Mouse (Mus musculus): ENCODE data around the gene Trappc2l. TPM values are rescaled to one million over a fixed set of nuclear protein-coding genes. Genes with fewer than 3 reads are reported as not detected.

Gene Trappc2l
- polyA plus RNA-seq (2015; fragmentation: Nextera tagmentation; extraction: Ambion mirVana): 48.9 and 60.1 TPM in 2 replicates

DNA sequence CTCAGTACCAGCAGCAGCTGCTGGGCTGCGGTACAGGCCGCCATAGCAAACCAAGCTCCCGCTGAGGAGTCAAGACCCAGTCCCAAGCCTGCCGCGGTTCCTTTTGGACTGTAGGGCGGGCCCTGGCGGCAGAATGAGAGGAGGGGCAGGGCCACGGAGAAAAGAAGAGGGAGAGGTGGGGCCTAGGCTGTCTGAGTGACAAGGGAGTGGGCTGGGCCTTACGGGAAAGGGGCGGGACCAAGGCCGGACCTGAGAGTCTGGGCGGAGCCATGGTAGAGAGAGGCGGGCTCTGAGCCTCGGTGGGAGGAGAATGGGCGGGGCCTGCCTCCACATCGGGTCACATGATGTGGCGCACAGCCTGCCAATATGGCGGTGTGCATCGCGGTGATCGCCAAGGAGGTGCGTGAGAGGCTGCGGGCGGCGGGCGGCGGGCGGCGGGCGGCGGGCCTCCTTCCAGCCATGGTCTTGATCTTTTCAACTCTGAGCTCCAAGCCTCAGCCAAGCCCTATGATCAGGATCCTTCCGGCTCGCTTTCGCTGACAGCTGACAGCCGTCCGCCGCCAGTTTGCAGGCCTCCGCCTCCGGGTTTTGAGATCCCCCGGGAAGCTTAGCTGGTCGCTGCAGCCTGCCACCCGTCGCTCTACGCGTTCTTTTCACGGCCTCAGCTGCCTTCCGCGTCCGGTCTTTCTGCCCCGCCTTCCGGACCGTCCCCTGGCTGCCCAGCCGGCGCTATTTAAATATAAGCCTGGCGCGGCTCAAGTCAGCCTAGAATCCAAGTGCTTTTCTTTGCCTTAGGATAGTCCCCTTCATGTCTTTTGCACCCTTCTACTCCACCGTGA lies at the start of gene Trappc2l, which contains the start of gene Galns:
Gene Trappc2l (plus strand): TSS at position 346 of the 839 bp plus-strand sequence.
Gene Galns (minus strand): TSS at position 169 of the 839 bp plus-strand sequence.
- Histone ChIP-seq H3K27me3 (no peaks in the 10 kb centered on the region), H3K9me3 (no peaks in the 10 kb centered on the region), H3K4me3 (peak within 1 kb of the TSS; percentile 72), H3K27ac (peak within 1 kb of the TSS; percentile 78), H3K36me3 (peaks cover 22% of the 10 kb centered on the region), H3K4me2 (peak within 1 kb of the TSS; percentile 96), H3K9ac (peak within 1 kb of the TSS; percentile 64), H3K4me1 (peaks cover 32% of the 10 kb centered on the region)
- peak; percentile 97 for ATAC-seq (ENCODE audit: insufficient number of reproducible peaks, low FRiP score, low TSS enrichment, low read depth)
- WGBS: under 1% methylated on average over 57 of the region's 57 CpGs

- Histone ChIP-seq H3K27me3 (no peaks in the 10 kb centered on the region), H3K9ac (no peak overlapping the region), H3K27ac (peak overlapping the region; percentile 28; the same call in 1 of the 2 replicates), H3K4me3 (no peak overlapping the region), H3K4me2 (no peak overlapping the region), H3K36me3 (peaks cover 3% of the 10 kb centered on the region), H3K4me1 (peaks cover 23% of the 10 kb centered on the region), H3K9me3 (no peaks in the 10 kb centered on the region)
- no peak for ATAC-seq (ENCODE audit: insufficient number of reproducible peaks, low FRiP score, low TSS enrichment, low read depth)
- 71% methylated on average over 25 of the region's 25 CpGs for WGBS
These were observed 46.8 kb upstream of the Trappc2l start for GRCm38 (mm10) chr8:122564363-122565352.

- Histone ChIP-seq H3K9me3 (no peaks in the 10 kb centered on the region), H3K9ac (peak overlapping the region; percentile 72; the same call in 1 of the 2 replicates), H3K4me2 (peak overlapping the region; percentile 85), H3K27me3 (no peaks in the 10 kb centered on the region), H3K4me3 (peak overlapping the region; percentile 87), H3K4me1 (peaks cover 31% of the 10 kb centered on the region), H3K27ac (peak overlapping the region; percentile 97), H3K36me3 (peaks cover 24% of the 10 kb centered on the region)
- WGBS: 35% methylated on average over 6 of the region's 6 CpGs
- ATAC-seq (ENCODE audit: insufficient number of reproducible peaks, low FRiP score, low TSS enrichment, low read depth): no peak
These were observed 44.7 kb upstream of the Trappc2l start for GRCm38 (mm10) chr8:122566766-122567165.

DNA sequence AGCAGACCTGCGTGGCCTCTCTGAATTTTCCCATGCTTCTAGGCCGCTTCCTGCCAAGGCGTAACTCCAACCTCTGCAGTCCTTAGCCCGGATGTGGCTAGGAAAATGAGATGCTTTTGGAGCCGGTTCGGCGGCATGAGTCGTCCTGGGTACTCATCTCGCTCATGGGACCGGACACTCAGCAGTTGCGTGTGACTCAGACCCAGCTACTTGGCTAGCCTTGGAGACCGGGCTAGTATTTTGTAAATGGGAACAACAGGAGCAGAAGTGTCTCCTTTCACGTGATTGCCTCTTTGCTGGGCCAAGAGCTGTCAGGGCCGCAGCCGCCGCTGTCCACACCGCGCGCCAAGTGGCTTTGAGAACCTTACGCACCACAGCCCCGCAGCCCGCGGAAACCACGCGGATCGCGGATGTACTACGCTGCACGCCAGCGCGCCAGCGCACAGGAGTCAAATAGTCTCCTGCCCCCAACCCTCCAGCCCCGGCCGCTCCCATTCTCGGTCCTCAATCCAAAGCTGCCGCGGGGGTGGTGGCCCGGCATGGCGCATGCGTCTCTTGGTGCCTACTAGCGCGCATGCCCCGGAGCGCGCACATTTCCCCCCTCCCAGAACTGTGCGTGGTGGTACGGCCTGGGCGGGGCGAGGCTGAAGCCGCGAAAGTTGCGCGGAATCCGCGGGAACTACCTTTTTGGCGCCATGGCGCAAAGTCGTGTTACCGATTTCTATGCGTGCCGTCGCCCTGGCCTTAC lies 43.9 kb upstream of the Trappc2l start, which contains the start of gene Cdt1:
Gene Cdt1 (plus strand): TSS at position 655 of the 748 bp plus-strand sequence.
- peak within 1 kb of the TSS; percentile 97 for H3K9ac ChIP-seq
- ATAC-seq (ENCODE audit: insufficient number of reproducible peaks, low FRiP score, low TSS enrichment, low read depth): peak; percentile 94
- peaks cover 31% of the 10 kb centered on the region for H3K4me1 ChIP-seq
- no peaks in the 10 kb centered on the region for H3K9me3 ChIP-seq
- peaks cover 32% of the 10 kb centered on the region for H3K36me3 ChIP-seq
- H3K27me3 ChIP-seq: no peaks in the 10 kb centered on the region
- H3K27ac ChIP-seq: peak within 1 kb of the TSS; percentile 97
- 0% methylated on average over 62 of the region's 62 CpGs for WGBS
- peak within 1 kb of the TSS; percentile 85 for H3K4me2 ChIP-seq
- peak within 1 kb of the TSS; percentile 87 for H3K4me3 ChIP-seq

DNA sequence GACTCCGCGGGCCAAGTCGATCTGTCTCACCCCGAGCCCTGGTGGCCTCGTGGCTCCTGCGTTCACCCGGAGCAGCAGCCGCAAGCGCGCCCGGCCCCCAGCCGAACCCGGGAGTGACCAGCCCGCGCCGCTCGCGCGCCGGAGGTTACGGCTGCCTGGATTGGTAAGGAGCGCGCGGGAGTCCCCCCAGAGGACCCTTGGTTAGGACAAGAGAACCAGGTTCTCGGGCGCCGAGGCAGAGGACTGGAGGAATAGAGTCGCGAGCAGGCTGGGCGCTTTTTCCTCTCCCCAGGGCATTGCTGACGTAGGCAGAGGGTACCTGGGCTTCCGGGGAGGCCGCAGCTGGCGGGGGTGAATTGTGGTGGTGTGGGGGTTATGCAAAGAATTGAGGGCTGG lies 43.3 kb upstream of the Trappc2l start:
- peak overlapping the region; percentile 85 for H3K4me2 ChIP-seq
- H3K9me3 ChIP-seq: no peaks in the 10 kb centered on the region
- H3K36me3 ChIP-seq: peaks cover 37% of the 10 kb centered on the region
- peak overlapping the region; percentile 97 for H3K9ac ChIP-seq
- no peaks in the 10 kb centered on the region for H3K27me3 ChIP-seq
- H3K4me3 ChIP-seq: peak overlapping the region; percentile 87
- H3K4me1 ChIP-seq: peaks cover 31% of the 10 kb centered on the region
- ATAC-seq (ENCODE audit: insufficient number of reproducible peaks, low FRiP score, low TSS enrichment, low read depth): peak; percentile 31
- peak overlapping the region; percentile 97 for H3K27ac ChIP-seq
- WGBS: under 1% methylated on average over 34 of the region's 34 CpGs

- WGBS: 9% methylated on average over 10 of the region's 10 CpGs
- no peaks in the 10 kb centered on the region for H3K27me3 ChIP-seq
- peak overlapping the region; percentile 97 for H3K9ac ChIP-seq
- peaks cover 43% of the 10 kb centered on the region for H3K36me3 ChIP-seq
- H3K4me2 ChIP-seq: peak overlapping the region; percentile 85
- H3K9me3 ChIP-seq: no peaks in the 10 kb centered on the region
- peak overlapping the region; percentile 87 for H3K4me3 ChIP-seq
- peak overlapping the region; percentile 59; the same call in 1 of the 2 replicates for H3K27ac ChIP-seq
- no peak for ATAC-seq (ENCODE audit: insufficient number of reproducible peaks, low FRiP score, low TSS enrichment, low read depth)
- peaks cover 31% of the 10 kb centered on the region for H3K4me1 ChIP-seq
These were observed 42.5 kb upstream of the Trappc2l start for GRCm38 (mm10) chr8:122568881-122569309.

DNA sequence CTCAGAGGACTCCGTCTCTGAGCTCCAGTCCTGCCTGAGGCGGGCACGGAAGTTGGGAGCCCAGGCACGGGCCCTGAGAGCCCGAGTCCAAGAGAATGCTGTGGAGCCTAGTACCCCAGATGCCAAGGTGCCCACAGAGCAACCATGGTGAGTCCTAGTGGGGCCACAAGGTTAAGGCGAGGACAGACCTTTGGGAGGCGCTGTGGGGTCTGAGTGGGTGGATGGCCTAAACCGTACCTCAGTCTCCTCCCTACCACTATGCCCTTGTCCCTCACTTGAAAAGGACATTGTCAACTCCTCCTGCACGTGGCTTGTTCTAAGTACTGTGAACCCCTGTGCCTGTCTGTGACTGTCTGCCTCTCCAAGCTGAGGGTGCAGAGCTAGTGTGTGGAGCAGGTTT lies 42.1 kb upstream of the Trappc2l start:
- H3K9ac ChIP-seq: peak overlapping the region; percentile 97
- H3K27me3 ChIP-seq: no peaks in the 10 kb centered on the region
- no peak for ATAC-seq (ENCODE audit: insufficient number of reproducible peaks, low FRiP score, low TSS enrichment, low read depth)
- H3K27ac ChIP-seq: peak overlapping the region; percentile 59; the same call in 1 of the 2 replicates
- H3K4me3 ChIP-seq: peak overlapping the region; percentile 87
- H3K9me3 ChIP-seq: no peaks in the 10 kb centered on the region
- H3K36me3 ChIP-seq: peaks cover 47% of the 10 kb centered on the region
- WGBS: 66% methylated on average over 9 of the region's 9 CpGs
- H3K4me1 ChIP-seq: peaks cover 31% of the 10 kb centered on the region
- H3K4me2 ChIP-seq: peak overlapping the region; percentile 85

DNA sequence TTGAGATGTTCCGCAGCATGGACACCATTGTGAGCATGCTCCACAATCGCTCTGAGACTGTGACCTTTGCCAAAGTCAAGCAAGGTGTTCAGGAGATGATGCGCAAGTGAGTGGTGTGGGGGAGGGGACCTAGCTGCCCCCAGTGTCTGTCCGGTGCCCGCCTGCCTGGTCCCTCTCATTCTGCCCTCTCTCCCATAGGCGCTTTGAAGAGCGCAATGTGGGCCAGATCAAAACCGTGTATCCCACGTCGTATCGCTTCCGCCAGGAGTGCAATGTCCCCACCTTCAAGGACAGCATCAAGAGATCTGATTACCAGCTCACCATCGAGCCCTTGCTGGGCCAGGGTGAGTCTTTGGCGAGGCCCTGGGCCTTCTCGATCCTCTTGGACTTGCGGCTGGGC lies 41.4 kb upstream of the Trappc2l start:
- H3K9ac ChIP-seq: no peak overlapping the region
- H3K4me1 ChIP-seq: peaks cover 38% of the 10 kb centered on the region
- WGBS: 94% methylated on average over 16 of the region's 16 CpGs
- H3K4me3 ChIP-seq: no peak overlapping the region
- no peak overlapping the region for H3K27ac ChIP-seq
- peaks cover 53% of the 10 kb centered on the region for H3K36me3 ChIP-seq
- ATAC-seq (ENCODE audit: insufficient number of reproducible peaks, low FRiP score, low TSS enrichment, low read depth): no peak
- 0 out of 2 replicates have a peak overlapping the region, but pooled peaks have one; percentile 3 for H3K4me2 ChIP-seq
- H3K27me3 ChIP-seq: no peaks in the 10 kb centered on the region
- no peaks in the 10 kb centered on the region for H3K9me3 ChIP-seq

- no peak overlapping the region for H3K27ac ChIP-seq
- peaks cover 53% of the 10 kb centered on the region for H3K36me3 ChIP-seq
- H3K27me3 ChIP-seq: no peaks in the 10 kb centered on the region
- ATAC-seq (ENCODE audit: insufficient number of reproducible peaks, low FRiP score, low TSS enrichment, low read depth): no peak
- H3K4me2 ChIP-seq: no peak overlapping the region
- peaks cover 49% of the 10 kb centered on the region for H3K4me1 ChIP-seq
- no peaks in the 10 kb centered on the region for H3K9me3 ChIP-seq
- 93% methylated on average over 11 of the region's 11 CpGs for WGBS
- no peak overlapping the region for H3K9ac ChIP-seq
- H3K4me3 ChIP-seq: no peak overlapping the region
These were observed 40.3 kb upstream of the Trappc2l start for GRCm38 (mm10) chr8:122571153-122571552.

DNA sequence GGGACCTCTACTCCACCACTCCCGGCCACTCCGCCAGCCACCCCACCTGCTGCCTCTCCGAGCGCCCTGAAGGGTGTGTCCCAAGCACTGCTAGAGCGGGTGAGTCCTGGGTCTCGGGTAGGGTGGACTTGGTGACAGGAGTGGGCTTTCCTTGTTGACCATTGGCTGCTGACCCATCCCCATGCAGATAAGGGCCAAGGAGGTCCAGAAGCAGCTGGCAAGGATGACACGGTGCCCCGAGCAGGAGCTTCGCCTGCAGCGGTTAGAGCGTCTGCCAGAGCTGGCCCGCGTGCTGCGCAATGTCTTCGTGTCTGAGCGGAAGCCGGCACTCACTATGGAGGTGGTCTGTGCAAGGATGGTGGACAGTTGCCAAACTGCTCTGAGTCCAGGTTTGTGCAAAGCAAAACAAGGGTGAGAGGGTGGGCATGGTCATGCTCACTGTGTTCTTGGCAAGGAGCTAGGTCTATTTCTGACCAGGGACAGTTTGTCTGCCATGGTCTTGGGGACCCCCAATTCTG lies 39.6 kb upstream of the Trappc2l start:
- no peaks in the 10 kb centered on the region for H3K27me3 ChIP-seq
- no peak overlapping the region for H3K4me2 ChIP-seq
- WGBS: 91% methylated on average over 17 of the region's 17 CpGs
- peaks cover 53% of the 10 kb centered on the region for H3K36me3 ChIP-seq
- H3K4me1 ChIP-seq: peaks cover 49% of the 10 kb centered on the region
- no peak for ATAC-seq (ENCODE audit: insufficient number of reproducible peaks, low FRiP score, low TSS enrichment, low read depth)
- no peak overlapping the region for H3K4me3 ChIP-seq
- H3K9ac ChIP-seq: no peak overlapping the region
- H3K9me3 ChIP-seq: no peaks in the 10 kb centered on the region
- no peak overlapping the region for H3K27ac ChIP-seq

All from limb, embryonic 15.5 days (tissue).